Mouse (Mus musculus) forebrain, embryonic 13.5 days (tissue): ENCODE measurements around the gene Efhc1. TPM values are rescaled to one million over a fixed set of nuclear protein-coding genes. Genes with fewer than 3 reads are reported as not detected.
"Not testable (repeated sequence)": the region's sequence is repeated elsewhere in the genome, so short reads cannot be mapped to it uniquely, and the experiment has no call there.

ENCODE experiments used
- ATAC-seq: fragments of 200-750 bp; cut with Nextera tagmentation; 2 replicates; pipeline ENCODE4 v1.8.0; 2017
- H3K27ac ChIP-seq: fragments of 300-500 bp; sonication (generic); 2 replicates; pipeline ENCODE4 v1.5.1; 2015; ENCODE audit warnings: inconsistent platforms, mild to moderate bottlenecking, moderate library complexity
- H3K27me3 ChIP-seq: fragments of 300-500 bp; sonication (generic); 2 replicates; pipeline ENCODE4 v1.6.1; 2015; ENCODE audit warnings: mild to moderate bottlenecking, inconsistent platforms
- H3K36me3 ChIP-seq: fragments of 300-500 bp; sonication (generic); 2 replicates; pipeline ENCODE4 v1.6.1; 2015; ENCODE audit warnings: mild to moderate bottlenecking, inconsistent platforms; ENCODE audit not compliant: poor library complexity, severe bottlenecking
- H3K4me1 ChIP-seq: fragments of 300-500 bp; sonication (generic); 2 replicates; pipeline ENCODE4 v1.6.1; 2015; ENCODE audit warnings: inconsistent platforms
- H3K4me2 ChIP-seq: fragments of 300-500 bp; sonication (generic); 2 replicates; pipeline ENCODE4 v1.6.1; 2015; ENCODE audit warnings: inconsistent platforms, mild to moderate bottlenecking, moderate library complexity
- H3K4me3 ChIP-seq: fragments of 300-500 bp; sonication (generic); 2 replicates; pipeline ENCODE4 v1.5.1; 2015; ENCODE audit warnings: mild to moderate bottlenecking, inconsistent platforms
- H3K9ac ChIP-seq: fragments of 300-500 bp; sonication (generic); 2 replicates; pipeline ENCODE4 v1.6.1; 2015; ENCODE audit warnings: mild to moderate bottlenecking, inconsistent platforms
- H3K9me3 ChIP-seq: fragments of 300-500 bp; sonication (generic); replicated peaks from 2 replicates; pipeline ENCODE4 v1.6.1; 2016; ENCODE audit warnings: inconsistent platforms
- WGBS: fragments of 180-500 bp; shearing (Covaris S2); methylation state at CpG from one replicate; pipeline ENCODE4 v1.1.7; 2015; 5-methylcytosine and 5-hydroxymethylcytosine counted together
- polyA plus RNA-seq: library from polyadenylated mRNA; unstranded; fragments of >200 nt; fragmentation: Nextera tagmentation; extraction: Ambion mirVana; gene quantifications from 2 replicates; pipeline ENCODE4 v1.2.1, GENCODE M21; 2015

Efhc1 gene
- polyA plus RNA-seq, 1 experiment from 2014 or later: 1.5 TPM

DNA sequence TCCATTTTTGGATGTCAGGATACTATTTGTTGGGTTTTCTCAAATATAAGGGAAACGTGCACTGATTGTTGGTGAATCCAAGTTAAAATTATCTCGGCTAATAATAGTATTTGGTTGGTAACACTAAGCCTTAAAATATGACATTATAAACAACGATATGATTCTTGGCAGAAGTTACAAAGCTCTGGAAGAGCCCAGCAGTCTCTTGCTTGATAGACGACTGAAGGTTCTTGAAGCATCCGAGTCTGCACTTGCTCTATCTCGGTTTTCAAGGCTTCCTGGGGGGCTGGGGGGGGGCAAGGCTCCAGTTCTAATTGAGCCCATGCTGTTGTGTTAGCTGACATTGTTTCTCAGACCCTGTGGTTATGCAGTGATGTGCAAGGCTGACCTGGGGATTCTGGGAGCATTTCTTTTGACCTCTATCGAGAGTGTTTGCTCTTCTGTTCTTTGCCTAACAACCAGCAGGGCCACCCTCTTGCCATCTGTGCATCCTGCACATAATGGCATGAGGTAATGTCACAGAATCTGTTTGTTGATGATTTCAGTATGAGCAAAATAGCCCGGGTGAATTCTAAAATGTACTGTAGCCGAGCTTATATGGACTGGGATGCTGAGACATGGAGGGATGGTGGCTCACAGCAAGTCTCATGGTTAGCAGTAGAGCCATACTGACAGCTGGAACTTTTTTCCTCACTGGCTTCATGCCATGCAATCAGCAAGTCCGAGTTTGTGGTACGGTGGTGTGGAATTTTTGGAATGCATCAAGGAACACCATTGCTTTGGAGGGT lies 28.6 kb upstream of the Efhc1 start:
- peaks cover 15% of the 10 kb centered on the region for H3K4me1 ChIP-seq
- H3K27me3 ChIP-seq: no peaks in the 10 kb centered on the region
- H3K9ac ChIP-seq: no peak overlapping the region
- WGBS: 59% methylated on average over 11 of the region's 11 CpGs
- H3K9me3 ChIP-seq: no peaks in the 10 kb centered on the region
- ATAC-seq: peak; percentile 57
- no peaks in the 10 kb centered on the region for H3K36me3 ChIP-seq
- H3K4me3 ChIP-seq: no peak overlapping the region
- H3K4me2 ChIP-seq: no peak overlapping the region
- 0 out of 2 replicates have a peak overlapping the region, but pooled peaks have one; percentile 22 for H3K27ac ChIP-seq

DNA sequence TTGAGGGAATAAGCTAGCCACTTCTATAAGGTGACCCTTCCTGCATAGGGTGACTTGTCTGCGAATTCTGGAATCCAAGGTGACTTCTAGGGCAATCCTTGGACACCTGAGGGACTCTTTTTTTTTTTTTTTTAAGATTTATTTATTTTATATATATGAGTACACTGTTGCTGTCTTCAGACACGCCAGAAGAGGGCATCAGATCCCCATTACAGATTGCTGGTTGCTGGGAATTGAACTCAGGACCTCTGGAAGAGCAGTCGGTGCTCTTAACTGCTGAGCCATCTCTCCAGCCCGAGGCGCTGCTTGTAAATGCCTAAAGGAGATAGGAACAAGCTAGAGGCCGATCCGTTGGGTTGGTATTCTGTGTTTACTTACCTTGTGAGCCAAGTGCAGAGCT lies 26.1 kb upstream of the Efhc1 start:
- peaks cover 15% of the 10 kb centered on the region for H3K4me1 ChIP-seq
- not testable (repeated sequence) for ATAC-seq, H3K36me3 ChIP-seq, H3K27ac ChIP-seq, H3K9me3 ChIP-seq, H3K4me2 ChIP-seq, H3K9ac ChIP-seq, H3K27me3 ChIP-seq, H3K4me3 ChIP-seq
- WGBS: 90% methylated on average over 7 of the region's 7 CpGs

DNA sequence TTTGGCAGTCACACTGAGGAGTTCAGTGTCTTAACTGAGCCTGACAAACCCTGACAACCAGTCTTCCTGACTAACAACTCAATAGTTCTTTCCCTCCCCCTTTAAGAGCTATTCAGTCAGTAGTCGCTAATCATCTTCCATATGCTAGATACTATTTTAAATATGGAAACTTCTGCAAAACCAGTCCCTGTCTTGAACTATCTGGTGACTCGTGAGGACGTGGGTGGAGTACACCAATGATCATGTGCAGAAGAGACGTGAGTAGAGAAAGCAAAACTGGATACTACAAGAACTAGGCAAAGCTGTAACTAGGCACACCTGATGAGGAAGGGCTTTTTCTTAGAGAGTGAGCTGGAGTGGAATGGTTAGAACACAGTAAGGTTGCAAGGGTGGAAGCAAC lies 25.5 kb upstream of the Efhc1 start:
- Histone ChIP-seq H3K27ac (no peak overlapping the region), H3K27me3 (no peaks in the 10 kb centered on the region), H3K4me1 (peaks cover 15% of the 10 kb centered on the region), H3K36me3 (no peaks in the 10 kb centered on the region), H3K9ac (no peak overlapping the region), H3K4me2 (no peak overlapping the region), H3K4me3 (no peak overlapping the region), H3K9me3 (no peaks in the 10 kb centered on the region)
- ATAC-seq: no peak
- 95% methylated on average over 4 of the region's 4 CpGs for WGBS

DNA sequence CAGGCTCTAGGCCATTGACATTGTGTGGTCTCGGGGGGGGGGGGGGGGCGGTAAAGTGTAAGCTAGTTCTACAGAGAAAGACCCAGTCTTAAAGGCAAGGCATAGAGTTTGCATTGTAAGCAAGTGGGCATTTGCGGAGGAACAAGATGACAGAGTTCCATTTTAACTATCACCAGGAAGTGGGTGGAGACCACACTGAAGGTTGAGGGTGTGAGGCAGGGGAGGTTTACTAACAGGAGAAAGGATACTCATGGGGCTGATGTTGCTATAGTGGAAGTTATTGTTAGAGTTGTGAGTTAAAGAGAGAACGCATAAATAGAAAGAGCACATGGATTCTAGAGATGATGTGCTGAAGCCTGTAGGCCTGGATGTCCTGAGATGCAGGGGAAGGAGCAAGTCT lies 25.1 kb upstream of the Efhc1 start:
- no peak overlapping the region for H3K4me3 ChIP-seq
- 83% methylated on average over 4 of the region's 4 CpGs for WGBS

DNA sequence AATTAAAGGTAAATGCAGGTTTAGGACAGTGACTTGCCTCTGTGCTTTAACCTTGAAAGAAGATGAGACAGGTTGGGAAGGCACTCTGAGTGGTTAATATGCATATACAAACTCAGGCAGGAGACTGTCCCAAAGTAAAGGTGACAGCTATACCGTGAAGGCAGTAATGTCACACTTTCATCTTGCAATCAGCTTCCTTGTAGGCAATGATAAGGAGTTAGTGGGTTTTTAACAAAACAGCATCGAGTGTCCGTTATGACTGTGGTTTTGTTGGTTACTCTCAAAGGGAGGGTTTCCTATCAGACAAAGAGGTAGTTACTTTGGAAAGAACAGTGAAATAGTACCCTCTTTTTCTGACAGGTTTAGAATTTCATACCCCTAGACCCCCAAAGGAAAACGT lies 22.9 kb upstream of the Efhc1 start:
- Histone ChIP-seq H3K27ac (no peak overlapping the region), H3K4me1 (no peaks in the 10 kb centered on the region), H3K4me2 (no peak overlapping the region), H3K4me3 (no peak overlapping the region), H3K27me3 (no peaks in the 10 kb centered on the region), H3K36me3 (no peaks in the 10 kb centered on the region), H3K9me3 (no peaks in the 10 kb centered on the region), H3K9ac (no peak overlapping the region)
- ATAC-seq: no peak
- WGBS: 82% methylated on average over 4 of the region's 4 CpGs

More for the DNA sequence above, 25.1 kb upstream of the Efhc1 start:
- Histone ChIP-seq H3K36me3 (no peaks in the 10 kb centered on the region), H3K27ac (no peak overlapping the region), H3K27me3 (no peaks in the 10 kb centered on the region), H3K4me2 (no peak overlapping the region), H3K9me3 (no peaks in the 10 kb centered on the region), H3K4me1 (peaks cover 10% of the 10 kb centered on the region), H3K9ac (no peak overlapping the region)
- no peak for ATAC-seq

DNA sequence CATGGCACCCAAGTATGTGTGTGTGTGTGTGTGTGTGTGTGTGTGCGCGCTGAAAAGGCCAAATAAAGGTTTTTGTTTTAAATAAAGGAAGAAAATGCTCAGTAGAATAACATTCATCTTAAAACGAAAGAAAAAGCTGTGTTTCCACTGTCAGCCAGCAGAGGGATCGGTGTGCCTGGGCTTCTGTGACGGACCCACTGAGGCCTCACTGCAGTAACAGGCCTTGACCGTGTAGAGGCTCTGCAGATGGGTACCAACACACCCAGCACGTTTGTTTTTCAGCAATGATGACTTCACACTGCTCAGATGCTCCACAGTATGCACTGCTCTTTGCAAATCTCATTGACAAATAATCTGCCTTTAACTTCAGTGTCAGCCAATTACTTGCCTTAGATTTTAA lies 18.0 kb upstream of the Efhc1 start:
- peak; percentile 85 for ATAC-seq
- Histone ChIP-seq H3K9me3 (no peaks in the 10 kb centered on the region), H3K4me2 (no peak overlapping the region)

DNA sequence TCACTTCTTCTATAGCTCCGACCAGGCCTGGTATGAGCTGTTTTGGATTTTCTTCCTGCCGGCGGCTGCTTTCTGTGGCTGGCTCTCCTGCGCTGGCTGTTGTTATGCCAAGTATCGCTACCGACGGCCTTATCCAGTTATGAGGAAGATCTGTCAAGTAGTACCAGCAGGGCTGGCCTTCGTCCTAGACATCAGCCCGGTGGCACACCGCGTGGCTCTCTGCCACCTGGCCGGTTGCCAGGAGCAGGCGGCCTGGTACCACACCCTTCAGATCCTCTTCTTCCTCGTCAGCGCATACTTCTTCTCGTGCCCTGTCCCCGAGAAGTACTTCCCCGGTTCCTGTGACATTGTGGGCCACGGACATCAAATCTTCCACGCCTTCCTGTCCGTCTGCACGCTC lies 16.3 kb upstream of the Efhc1 start:
- 85% methylated on average over 22 of the region's 22 CpGs for WGBS
- ATAC-seq: no peak; the same call in 1 of the 2 replicates
- Histone ChIP-seq H3K4me3 (no peak overlapping the region), H3K9me3 (no peaks in the 10 kb centered on the region), H3K36me3 (peaks cover 27% of the 10 kb centered on the region), H3K4me2 (no peak overlapping the region), H3K27ac (no peak overlapping the region), H3K4me1 (no peaks in the 10 kb centered on the region), H3K27me3 (no peaks in the 10 kb centered on the region), H3K9ac (no peak overlapping the region)

More for the DNA sequence above, 18.0 kb upstream of the Efhc1 start:
- 16% methylated on average over 7 of the region's 7 CpGs for WGBS
- no peak overlapping the region for H3K4me3 ChIP-seq
- H3K4me1 ChIP-seq: no peaks in the 10 kb centered on the region
- H3K36me3 ChIP-seq: peaks cover 27% of the 10 kb centered on the region
- H3K27me3 ChIP-seq: no peaks in the 10 kb centered on the region
- no peak overlapping the region for H3K9ac ChIP-seq
- H3K27ac ChIP-seq: no peak overlapping the region

DNA sequence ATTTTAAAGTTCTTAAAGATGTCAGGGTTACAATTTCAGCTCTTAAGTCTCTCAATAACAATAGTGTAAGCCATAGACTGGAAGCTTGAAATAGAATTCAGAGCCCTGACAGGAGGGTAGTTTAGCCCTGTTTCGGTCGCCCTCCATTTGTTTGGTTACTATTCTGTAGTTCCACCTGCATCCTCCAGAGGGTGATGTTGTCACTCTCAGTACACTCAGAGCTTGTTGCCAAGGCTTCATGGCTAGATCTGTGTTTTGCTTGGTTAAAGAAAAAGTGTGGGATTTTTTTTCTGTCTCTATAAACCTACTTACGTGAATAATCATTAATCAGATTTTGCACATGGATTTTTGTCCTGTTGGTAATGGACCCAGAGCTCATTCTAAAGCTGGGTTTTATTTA lies 12.4 kb upstream of the Efhc1 start:
- Histone ChIP-seq H3K9me3 (peaks cover 4% of the 10 kb centered on the region; the same call in 1 of the 2 replicates), H3K27me3 (no peaks in the 10 kb centered on the region), H3K9ac (no peak overlapping the region), H3K27ac (no peak overlapping the region), H3K4me1 (no peaks in the 10 kb centered on the region), H3K36me3 (peaks cover 27% of the 10 kb centered on the region), H3K4me3 (no peak overlapping the region), H3K4me2 (no peak overlapping the region)
- 28% methylated on average over 3 of the region's 3 CpGs for WGBS
- ATAC-seq: peak; percentile 67

DNA sequence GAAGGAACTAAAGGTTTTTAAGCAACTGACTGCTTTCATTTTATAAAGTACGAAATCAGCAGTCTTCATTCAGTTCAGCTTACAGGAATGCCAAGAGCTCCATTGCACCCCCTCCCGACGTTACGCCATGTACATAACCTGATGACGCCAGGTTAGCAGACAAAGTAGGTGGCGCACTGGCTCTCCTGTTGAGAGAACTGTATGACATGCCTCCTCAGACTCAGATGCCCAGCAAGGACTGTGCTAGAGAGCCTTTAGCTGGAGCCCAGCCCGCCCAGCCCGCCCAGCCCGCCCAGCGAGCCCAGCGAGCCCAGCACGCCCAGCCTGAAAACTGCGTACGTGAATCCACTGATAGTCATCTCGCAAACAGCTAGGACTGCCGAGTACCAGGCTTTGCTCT lies 11.3 kb upstream of the Efhc1 start:
- ATAC-seq: 0 out of 2 replicates have a peak, but pooled peaks have one; percentile 36
- Histone ChIP-seq H3K27ac (no peak overlapping the region), H3K9ac (no peak overlapping the region), H3K27me3 (no peaks in the 10 kb centered on the region), H3K4me2 (no peak overlapping the region), H3K4me1 (no peaks in the 10 kb centered on the region), H3K4me3 (no peak overlapping the region), H3K36me3 (peaks cover 16% of the 10 kb centered on the region), H3K9me3 (peaks cover 4% of the 10 kb centered on the region; the same call in 1 of the 2 replicates)
- 71% methylated on average over 16 of the region's 16 CpGs for WGBS

DNA sequence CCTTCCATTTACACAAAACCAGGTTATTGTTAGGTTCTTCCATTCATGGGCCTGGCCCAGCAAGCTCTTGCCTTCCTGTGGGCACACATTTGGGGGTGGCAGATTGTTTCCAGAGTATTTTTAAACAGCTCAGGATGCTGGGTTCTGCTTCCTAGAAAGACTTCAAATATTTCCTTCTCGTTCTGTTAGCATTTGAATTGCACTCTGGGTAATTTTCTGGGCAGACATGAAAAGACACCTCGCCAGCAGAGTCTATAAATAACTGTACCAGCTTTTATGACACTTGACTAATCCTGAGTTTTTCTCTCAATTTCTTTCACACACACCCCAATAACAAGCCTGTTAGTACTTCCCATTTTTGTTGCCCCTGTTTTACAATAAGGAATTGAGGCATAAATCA lies 10.1 kb upstream of the Efhc1 start:
- H3K27me3 ChIP-seq: no peaks in the 10 kb centered on the region
- H3K4me1 ChIP-seq: no peaks in the 10 kb centered on the region
- no peak for ATAC-seq
- H3K36me3 ChIP-seq: peaks cover 7% of the 10 kb centered on the region
- H3K27ac ChIP-seq: no peak overlapping the region
- H3K9me3 ChIP-seq: peaks cover 4% of the 10 kb centered on the region; the same call in 1 of the 2 replicates
- H3K9ac ChIP-seq: no peak overlapping the region
- no peak overlapping the region for H3K4me3 ChIP-seq
- H3K4me2 ChIP-seq: no peak overlapping the region
- WGBS: 73% methylated on average over 2 of the region's 2 CpGs

DNA sequence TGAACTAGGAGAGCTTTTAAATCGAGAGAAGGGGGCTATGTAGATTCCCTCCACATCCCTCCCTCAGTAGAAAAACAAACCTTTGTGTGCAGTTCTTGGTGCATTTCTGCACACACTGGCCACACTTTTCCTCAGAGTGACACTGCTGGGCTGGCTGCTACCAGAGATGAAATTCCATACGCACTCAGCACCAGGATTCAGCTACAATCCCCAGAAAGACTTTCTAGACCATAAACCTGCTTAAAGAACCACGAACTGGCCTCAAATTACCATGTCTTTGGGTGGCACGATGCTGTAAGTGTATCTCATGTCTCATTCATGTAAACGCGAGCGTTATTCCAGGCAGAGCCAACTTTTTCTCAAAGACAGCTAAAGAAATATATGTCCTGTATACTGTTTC lies 9.6 kb upstream of the Efhc1 start:
- Histone ChIP-seq H3K27ac (no peak overlapping the region), H3K36me3 (peaks cover 2% of the 10 kb centered on the region), H3K27me3 (no peaks in the 10 kb centered on the region), H3K4me2 (no peak overlapping the region), H3K4me1 (no peaks in the 10 kb centered on the region), H3K9ac (no peak overlapping the region), H3K4me3 (no peak overlapping the region), H3K9me3 (peaks cover 4% of the 10 kb centered on the region; the same call in 1 of the 2 replicates)
- ATAC-seq: no peak
- 87% methylated on average over 7 of the region's 7 CpGs for whole genome bisulfite sequencing

DNA sequence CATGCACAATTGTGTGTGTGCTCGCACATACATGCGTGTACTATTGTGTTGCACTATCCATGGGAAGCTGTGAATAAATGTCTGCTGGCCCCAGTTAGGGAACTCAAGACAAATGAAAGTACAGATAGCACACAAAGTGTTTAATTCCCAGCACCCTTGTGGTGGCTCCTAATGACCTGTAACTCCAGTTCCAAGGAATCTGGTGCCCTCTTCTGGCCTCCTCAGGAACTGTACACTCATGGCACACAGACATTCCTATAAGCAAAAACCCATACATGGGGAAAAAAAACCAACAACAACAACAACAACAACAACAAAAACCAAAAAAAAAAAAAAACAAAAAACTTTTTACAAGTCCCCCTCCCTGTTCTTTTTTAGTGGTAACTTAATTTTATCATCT lies 8.4 kb upstream of the Efhc1 start:
- Histone ChIP-seq H3K4me3 (no peak overlapping the region), H3K9ac (no peak overlapping the region), H3K27ac (no peak overlapping the region), H3K9me3 (peaks cover 4% of the 10 kb centered on the region; the same call in 1 of the 2 replicates), H3K4me2 (no peak overlapping the region), H3K27me3 (no peaks in the 10 kb centered on the region), H3K36me3 (no peaks in the 10 kb centered on the region), H3K4me1 (no peaks in the 10 kb centered on the region)
- 100% methylated on average over 2 of the region's 2 CpGs for WGBS
- no peak for ATAC-seq

DNA sequence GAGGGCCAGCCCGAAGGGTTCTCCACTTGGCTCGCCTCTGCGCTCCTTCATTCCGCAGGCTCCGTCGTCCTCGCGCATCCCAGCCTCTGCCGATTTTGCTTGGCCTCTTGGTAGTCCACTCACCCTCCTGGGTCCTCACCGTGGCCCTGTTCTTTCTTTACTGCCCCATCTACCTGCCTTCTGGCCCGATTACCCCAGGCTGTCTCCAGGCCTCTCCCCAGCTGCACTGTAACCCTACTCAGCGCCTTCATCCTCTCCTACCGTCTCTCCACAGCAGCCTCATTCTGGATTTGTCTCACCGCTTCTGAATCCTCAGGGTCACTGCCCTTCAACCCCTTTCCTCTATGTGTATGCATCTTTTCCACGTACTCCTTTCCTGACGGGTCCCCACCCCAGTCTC lies 373 bp downstream of the Efhc1 start:
- peaks cover 12% of the 10 kb centered on the region; the same call in 1 of the 2 replicates for H3K4me1 ChIP-seq

More for the DNA sequence above, 373 bp downstream of the Efhc1 start:
- 1% methylated on average over 16 of the region's 16 CpGs for WGBS
- H3K27me3 ChIP-seq: no peaks in the 10 kb centered on the region
- peak overlapping the region; percentile 75 for H3K27ac ChIP-seq
- no peaks in the 10 kb centered on the region for H3K9me3 ChIP-seq
- H3K4me2 ChIP-seq: peak overlapping the region; percentile 71
- H3K36me3 ChIP-seq: no peaks in the 10 kb centered on the region
- peak overlapping the region; percentile 75 for H3K9ac ChIP-seq
- peak overlapping the region; percentile 53 for H3K4me3 ChIP-seq
- no peak for ATAC-seq
